Mouse (Mus musculus) forebrain, postnatal 0 days (tissue): ENCODE data around the gene Nfkbiz. TPM values are rescaled to one million over a fixed set of nuclear protein-coding genes. Genes with fewer than 3 reads are reported as not detected.

ENCODE experiments used
- ATAC-seq: fragments of 200-750 bp; cut with Nextera tagmentation; 2 replicates; pipeline ENCODE4 v1.8.0; 2017; ENCODE audit warnings: mild to moderate bottlenecking, moderate library complexity
- DNase-seq: peaks from one replicate; pipeline ENCODE4 v3.0.0-alpha.2; 2015
- H3K27ac ChIP-seq: fragments of 300-500 bp; sonication (generic); 2 replicates; pipeline ENCODE4 v1.5.1; 2014; ENCODE audit warnings: low read depth, mild to moderate bottlenecking, antibody characterized with exemption, low read length, moderate library complexity, mixed read lengths
- H3K27me3 ChIP-seq: fragments of 300-500 bp; sonication (generic); 2 replicates; pipeline ENCODE4 v1.6.1; 2014; ENCODE audit warnings: mild to moderate bottlenecking, low read length, mixed read lengths; ENCODE audit not compliant: insufficient read depth
- H3K36me3 ChIP-seq: fragments of 300-500 bp; sonication (generic); 2 replicates; pipeline ENCODE4 v1.6.1; 2014; ENCODE audit warnings: mild to moderate bottlenecking, moderate library complexity; ENCODE audit not compliant: insufficient read depth
- H3K4me1 ChIP-seq: fragments of 300-500 bp; sonication (generic); 2 replicates; pipeline ENCODE4 v1.6.1; 2014; ENCODE audit warnings: antibody characterized with exemption; ENCODE audit not compliant: insufficient read depth
- H3K4me2 ChIP-seq: fragments of 300-500 bp; sonication (generic); 2 replicates; pipeline ENCODE4 v1.6.1; 2014; ENCODE audit warnings: low read depth, mild to moderate bottlenecking, moderate library complexity
- H3K4me3 ChIP-seq: fragments of 300-500 bp; sonication (generic); 2 replicates; pipeline ENCODE4 v1.5.1; 2014; ENCODE audit warnings: low read depth, low read length, mixed read lengths
- H3K9ac ChIP-seq: fragments of 300-500 bp; sonication (generic); 2 replicates; pipeline ENCODE4 v1.6.1; 2014; ENCODE audit warnings: mild to moderate bottlenecking
- H3K9me3 ChIP-seq: fragments of 300-500 bp; sonication (generic); 2 replicates; pipeline ENCODE4 v1.6.1; 2016; ENCODE audit warnings: low read length
- CTCF ChIP-seq: sonication (generic); IDR thresholded peaks from 2 replicates; pipeline ENCODE4 v1.5.1; 2016; ENCODE audit warnings: antibody characterized with exemption, control low read depth, low read depth
- WGBS: fragments of 180-500 bp; shearing (Covaris S2); extraction: QIAGEN DNeasy Blood & Tissue Kit; methylation state at CpG from one replicate; pipeline ENCODE4 v1.1.7; 2014; 5-methylcytosine and 5-hydroxymethylcytosine counted together
- polyA plus RNA-seq: library from polyadenylated mRNA; unstranded; fragments of >200 nt; fragmentation: Nextera tagmentation; extraction: Ambion mirVana; gene quantifications from 2 replicates; pipeline ENCODE4 v1.2.1, GENCODE M21; 2015
- total RNA-seq: library from RNA; depleted of rRNA; stranded (reverse); fragments of >200 nt; gene quantifications from 2 replicates; pipeline ENCODE4 v1.2.3, GENCODE M21; 2014

The Nfkbiz gene
- total and polyA plus RNA-seq, 2 experiments from 2014 or later: 1.5 to 2.4 TPM

DNA sequence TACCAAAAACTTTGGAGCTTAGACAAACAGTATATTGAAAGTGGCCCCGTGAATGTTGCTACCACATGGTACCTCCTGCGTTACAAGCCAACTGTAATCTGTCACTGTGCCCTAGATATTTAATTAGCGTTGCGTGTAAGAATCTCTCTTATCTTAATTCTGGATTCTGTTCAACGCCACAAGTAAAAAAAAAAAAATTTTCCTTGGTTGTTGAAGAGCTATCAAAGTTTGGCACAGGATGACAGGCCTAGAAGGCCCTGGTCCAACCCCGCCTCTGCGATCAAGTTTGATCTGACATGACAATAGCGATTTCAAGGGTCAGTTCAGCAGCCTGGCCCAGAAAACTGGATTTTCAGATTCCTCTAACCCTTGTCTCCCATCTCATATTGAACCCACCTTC is 6.1 kb downstream of the Nfkbiz start:
- Histone ChIP-seq H3K4me2 (no peak overlapping the region), H3K9me3 (no peaks in the 10 kb centered on the region), H3K27me3 (no peaks in the 10 kb centered on the region), H3K4me1 (no peaks in the 10 kb centered on the region), H3K27ac (no peak overlapping the region), H3K4me3 (no peak overlapping the region), H3K36me3 (no peaks in the 10 kb centered on the region), H3K9ac (no peak overlapping the region)
- ATAC-seq (no peak), DNase-seq (no peak)
- TF ChIP-seq CTCF: no peak
- 73% methylated on average over 8 of the region's 8 CpGs for WGBS

GRCm38 (mm10) chr16:55832040-55832439 is 6.7 kb downstream of the Nfkbiz start:
- Histone ChIP-seq H3K36me3 (no peaks in the 10 kb centered on the region), H3K4me3 (no peak overlapping the region), H3K4me1 (no peaks in the 10 kb centered on the region), H3K27me3 (no peaks in the 10 kb centered on the region), H3K27ac (no peak overlapping the region), H3K9me3 (no peaks in the 10 kb centered on the region), H3K4me2 (no peak overlapping the region), H3K9ac (no peak overlapping the region)
- ATAC-seq (no peak), DNase-seq (no peak)
- no peak for TF ChIP-seq CTCF
- 95% methylated on average over 6 of the region's 6 CpGs for WGBS

DNA sequence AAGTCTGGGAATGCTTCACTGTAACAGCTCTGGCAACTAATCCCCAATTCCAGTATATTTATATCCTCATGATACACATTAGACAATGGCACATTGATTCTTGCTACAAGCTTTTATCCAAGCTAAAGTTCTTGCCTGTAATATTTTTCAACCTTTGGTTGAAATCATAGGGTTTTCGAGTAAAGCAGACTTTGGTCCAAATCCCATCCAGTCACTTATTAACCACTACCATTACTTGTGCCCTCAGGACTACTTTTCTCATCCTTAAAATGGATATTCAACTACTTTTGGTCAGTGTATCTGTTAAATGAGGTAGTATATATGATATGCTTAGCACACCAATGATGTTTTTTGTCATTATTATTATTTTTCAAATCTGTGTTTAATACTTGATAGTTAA is 7.2 kb downstream of the Nfkbiz start:
- Histone ChIP-seq H3K4me3 (no peak overlapping the region), H3K9ac (no peak overlapping the region), H3K27ac (no peak overlapping the region), H3K4me2 (no peak overlapping the region), H3K4me1 (no peaks in the 10 kb centered on the region), H3K27me3 (no peaks in the 10 kb centered on the region), H3K36me3 (no peaks in the 10 kb centered on the region), H3K9me3 (no peaks in the 10 kb centered on the region)
- no peak for ATAC-seq
- WGBS: 93% methylated on average over 1 of the region's 1 CpGs
- DNase-seq: no peak
- no peak for TF ChIP-seq CTCF

DNA sequence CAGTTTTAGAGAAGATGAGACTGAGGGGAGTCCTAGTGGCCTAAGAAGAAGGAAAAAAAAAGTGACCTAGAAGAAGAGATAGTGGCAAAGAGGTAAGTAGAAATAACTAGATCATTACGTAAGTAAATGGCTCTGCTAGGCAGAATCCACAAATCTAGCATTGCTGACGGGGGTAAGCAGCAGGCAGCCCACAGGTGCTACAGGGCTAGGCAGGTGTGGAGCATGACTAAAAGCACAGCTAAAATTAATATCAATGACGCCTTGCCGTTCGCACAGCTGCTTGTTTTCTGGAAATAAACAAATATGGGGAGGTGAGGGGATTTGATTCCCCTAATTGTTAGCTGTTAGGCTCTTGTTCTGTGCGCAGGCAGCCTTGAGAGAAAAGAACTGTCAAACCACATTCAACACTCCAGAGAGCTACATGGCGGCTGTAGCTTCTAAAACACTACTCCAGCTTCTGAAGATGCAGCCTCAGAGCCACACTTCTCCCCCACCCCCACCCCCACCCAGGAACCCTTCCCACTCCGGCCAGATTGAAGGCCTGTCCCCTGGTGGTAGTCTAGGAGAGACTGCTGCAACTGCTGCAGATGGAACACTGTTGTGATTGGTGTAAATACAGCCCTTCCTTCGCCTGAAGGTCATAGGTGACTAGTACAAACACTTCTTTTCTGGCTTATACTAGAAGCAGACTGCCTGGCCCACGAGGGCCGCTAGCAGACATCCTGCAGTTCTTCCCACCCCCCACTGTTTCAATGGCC is 15.1 kb downstream of the Nfkbiz start:
- H3K4me2 ChIP-seq: no peak overlapping the region
- no peaks in the 10 kb centered on the region for H3K9me3 ChIP-seq
- no peak overlapping the region for H3K9ac ChIP-seq
- ATAC-seq (no peak), DNase-seq (no peak)
- no peak overlapping the region for H3K4me3 ChIP-seq
- H3K27me3 ChIP-seq: no peaks in the 10 kb centered on the region
- 0 out of 2 replicates have a peak, but pooled peaks cover 6% of the 10 kb centered on the region for H3K4me1 ChIP-seq
- TF ChIP-seq CTCF: no peak
- no peaks in the 10 kb centered on the region for H3K36me3 ChIP-seq
- no peak overlapping the region for H3K27ac ChIP-seq
- WGBS: 49% methylated on average over 11 of the region's 11 CpGs

- DNase-seq (no peak), ATAC-seq (no peak)
- H3K9ac ChIP-seq: no peak overlapping the region
- peak overlapping the region; percentile 75 for H3K4me3 ChIP-seq
- H3K4me1 ChIP-seq: 0 out of 2 replicates have a peak, but pooled peaks cover 6% of the 10 kb centered on the region
- H3K27ac ChIP-seq: no peak overlapping the region
- peaks cover 2% of the 10 kb centered on the region; the same call in 1 of the 2 replicates for H3K36me3 ChIP-seq
- H3K27me3 ChIP-seq: no peaks in the 10 kb centered on the region
- H3K4me2 ChIP-seq: peak overlapping the region; percentile 98
- TF ChIP-seq CTCF: no peak
- no peaks in the 10 kb centered on the region for H3K9me3 ChIP-seq
- 50% methylated on average over 18 of the region's 18 CpGs for WGBS
These were observed 15.8 kb downstream of the Nfkbiz start for GRCm38 (mm10) chr16:55822741-55823397.

DNA sequence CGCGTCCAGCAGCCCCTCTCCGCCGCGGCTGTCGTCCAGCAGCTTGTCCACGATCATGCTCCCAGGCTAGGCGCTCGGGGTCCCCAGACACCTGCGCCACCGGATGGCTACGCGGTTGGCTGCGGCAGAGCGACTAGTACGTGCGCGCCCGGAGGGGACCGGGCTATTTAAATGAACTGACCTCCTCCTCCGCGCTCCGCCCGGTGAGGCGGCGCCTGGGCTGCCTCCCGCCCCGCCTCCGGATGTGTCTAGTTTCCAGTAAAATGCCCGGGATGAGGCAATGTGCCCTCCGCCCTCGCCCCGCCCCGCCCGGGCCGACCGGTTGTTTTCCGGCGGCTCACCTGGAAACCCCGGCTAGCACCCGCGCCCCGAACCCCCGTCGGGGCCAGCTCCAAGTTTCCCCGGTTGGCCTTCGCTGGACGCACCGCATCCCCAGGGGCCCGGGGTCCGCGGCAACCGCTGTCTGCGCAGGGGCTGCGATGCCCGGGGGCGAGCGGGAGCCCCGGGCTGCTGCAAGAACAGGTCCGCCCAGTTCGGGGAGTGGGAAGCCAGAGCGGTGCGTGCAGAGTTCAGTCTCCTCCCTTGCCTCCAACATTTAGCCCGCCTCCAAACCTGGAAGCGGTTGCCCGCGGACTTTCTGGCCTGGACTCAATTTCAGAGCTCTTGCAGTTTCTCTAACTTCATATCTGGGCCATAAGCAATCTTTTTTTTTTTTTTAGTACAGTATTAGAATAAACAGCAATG is 16.5 kb downstream of the Nfkbiz start:
- peak overlapping the region; percentile 65 for H3K9ac ChIP-seq
- no peaks in the 10 kb centered on the region for H3K27me3 ChIP-seq
- H3K9me3 ChIP-seq: no peaks in the 10 kb centered on the region
- peak overlapping the region; percentile 98 for H3K4me2 ChIP-seq
- peak overlapping the region; percentile 42; the same call in 1 of the 2 replicates for H3K27ac ChIP-seq
- TF ChIP-seq CTCF: no peak
- DNase-seq: peak; percentile 71
- 2% methylated on average over 67 of the region's 67 CpGs for WGBS
- peak overlapping the region; percentile 75 for H3K4me3 ChIP-seq
- H3K36me3 ChIP-seq: peaks cover 6% of the 10 kb centered on the region; the same call in 1 of the 2 replicates
- H3K4me1 ChIP-seq: 0 out of 2 replicates have a peak, but pooled peaks cover 6% of the 10 kb centered on the region
- ATAC-seq: peak; percentile 93
